Mouse (Mus musculus) lung, adult 2 months (tissue): ENCODE measurements around the gene Stk26. TPM values are rescaled to one million over a fixed set of nuclear protein-coding genes. Genes with fewer than 3 reads are reported as not detected.
A peak's percentile ranks its signal among the peaks of the same experiment; 100 is the strongest.

Experiments
- DNase-seq: peaks from one replicate; pipeline ENCODE4 v3.0.0; 2022
- H3K4me1 ChIP-seq: fragments of 200-500 bp; 2 replicates; pipeline ENCODE4 v1.6.1; 2011; ENCODE audit warnings: low read length; ENCODE audit not compliant: control insufficient read depth, insufficient read depth
- H3K4me3 ChIP-seq: fragments of 200-500 bp; replicated peaks from 2 replicates; pipeline ENCODE3; 2011; ENCODE audit warnings: low read depth, mild to moderate bottlenecking, control low read depth, low read length; ENCODE audit errors: extremely low read depth
- CTCF ChIP-seq: fragments of 200-500 bp; IDR thresholded peaks from 2 replicates; pipeline ENCODE4 v1.5.1; 2011; ENCODE audit warnings: mild to moderate bottlenecking, low read length, control low read depth; ENCODE audit not compliant: insufficient read depth
- POLR2A ChIP-seq: fragments of 200-500 bp; IDR thresholded peaks from 2 replicates; pipeline ENCODE4 v1.6.1; 2011; ENCODE audit warnings: low read depth, mild to moderate bottlenecking, control low read depth, low read length, borderline replicate concordance; ENCODE audit errors: extremely low read depth
- WGBS: fragments of 180-500 bp; shearing (Covaris S2); methylation state at CpG from one replicate; pipeline ENCODE4 v1.1.7; 2018; 5-methylcytosine and 5-hydroxymethylcytosine counted together
- polyA plus RNA-seq: library from polyadenylated mRNA; depleted of rRNA; stranded (reverse); fragments of >200 nt; gene quantifications from 2 replicates; pipeline ENCODE4 v1.2.3, GENCODE M21; 2012; rRNA removed

Gene Stk26
- polyA plus RNA-seq, 1 experiment = 3.8 TPM

DNA sequence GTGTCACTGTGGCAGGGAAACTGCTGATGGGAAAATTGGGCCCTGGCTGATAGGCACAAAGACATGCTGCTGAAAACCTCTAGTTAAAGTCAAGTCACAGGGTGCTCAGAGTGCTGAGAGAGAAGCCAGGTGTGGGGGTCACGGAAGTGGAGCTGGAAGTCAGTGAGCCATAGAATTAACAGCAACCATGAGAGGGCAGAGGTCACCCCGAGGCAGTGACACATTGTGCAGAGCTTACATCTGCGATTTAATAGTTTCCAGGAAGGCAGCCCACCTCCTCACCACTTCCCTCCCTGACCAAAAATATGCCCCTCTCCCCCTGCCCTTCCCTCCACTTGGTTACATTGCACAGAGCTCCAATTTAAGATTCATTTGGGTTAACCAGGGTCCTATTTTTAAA is 76.5 kb downstream of the Stk26 start:
- no peak for DNase-seq
- Histone ChIP-seq H3K4me3 (no peak overlapping the region), H3K4me1 (no peaks in the 10 kb centered on the region)
- 45% methylated on average over 3 of the region's 3 CpGs for WGBS
- no peak for TF ChIP-seq CTCF
- no peak for TF ChIP-seq POLR2A

GRCm38 (mm10) chrX:50918754-50919153 is 77.9 kb downstream of the Stk26 start:
- 36% methylated on average over 3 of the region's 3 CpGs for WGBS
- Histone ChIP-seq H3K4me3 (no peak overlapping the region), H3K4me1 (no peaks in the 10 kb centered on the region)
- TF ChIP-seq POLR2A (no peak), CTCF (no peak)
- no peak for DNase-seq

GRCm38 (mm10) chrX:50924629-50925364 is 84.0 kb downstream of the Stk26 start:
- WGBS = 58% methylated on average over 18 of the region's 18 CpGs
- no peak overlapping the region for H3K4me3 ChIP-seq
- H3K4me1 ChIP-seq = no peaks in the 10 kb centered on the region
- DNase-seq = peak; percentile 7
- TF ChIP-seq CTCF (no peak), POLR2A (no peak)

DNA sequence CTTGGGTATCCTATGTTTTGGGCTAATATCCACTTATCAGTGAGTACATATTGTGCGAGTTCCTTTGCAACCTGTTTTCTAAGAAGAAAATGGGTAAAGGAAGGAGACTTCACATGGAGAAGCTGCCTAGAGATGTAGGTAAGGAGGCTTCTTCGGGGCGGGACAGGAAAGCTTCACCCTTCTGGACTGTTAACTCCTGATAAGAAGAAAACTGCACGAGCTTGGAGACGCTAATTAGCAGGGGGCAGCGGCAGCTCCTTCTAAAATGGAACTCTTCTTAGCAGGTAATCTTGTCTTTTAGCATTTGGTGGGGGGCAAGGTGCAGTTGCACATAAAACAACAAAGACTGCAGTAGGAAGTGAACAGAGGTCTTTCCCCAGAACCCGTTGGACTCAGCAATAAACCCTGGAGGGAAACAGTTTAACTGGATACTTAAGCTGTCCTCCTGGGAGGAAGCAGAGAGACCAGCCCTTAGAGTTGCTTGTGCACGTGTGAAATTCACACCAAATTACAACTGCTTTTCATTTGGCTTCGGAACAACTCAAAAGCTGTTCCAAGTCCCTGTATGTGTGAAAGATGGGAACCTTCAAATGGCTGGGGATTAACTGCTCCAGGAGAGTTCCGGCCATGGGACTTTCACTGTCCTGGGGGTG is 86.2 kb downstream of the Stk26 start:
- TF ChIP-seq POLR2A (no peak), CTCF (no peak)

DNA sequence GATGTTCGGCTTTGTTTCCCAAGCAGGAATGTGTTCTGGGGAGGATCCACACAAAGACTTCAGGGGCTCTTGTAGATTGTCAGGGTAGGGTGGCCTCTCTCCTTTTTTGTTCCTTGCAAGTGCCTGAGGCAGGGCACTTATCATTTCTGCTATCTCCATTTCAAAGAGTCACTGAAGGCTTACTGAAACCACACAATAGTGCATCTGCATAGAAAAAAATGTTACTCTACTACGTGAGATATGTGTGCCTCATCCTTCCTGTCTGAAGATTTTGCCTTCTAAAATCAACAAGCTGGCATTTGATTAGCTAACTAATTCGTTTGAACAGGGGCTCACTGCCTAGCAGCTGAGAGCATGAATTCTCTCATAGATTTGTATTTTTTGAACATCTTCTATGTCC is 89.5 kb downstream of the Stk26 start:
- H3K4me3 ChIP-seq = no peak overlapping the region
- TF ChIP-seq POLR2A (no peak), CTCF (no peak)
- 50% methylated on average over 3 of the region's 3 CpGs for WGBS
- no peaks in the 10 kb centered on the region for H3K4me1 ChIP-seq
- DNase-seq = no peak

More for the DNA sequence above, 86.2 kb downstream of the Stk26 start:
- Histone ChIP-seq H3K4me1 (no peaks in the 10 kb centered on the region), H3K4me3 (no peak overlapping the region)
- DNase-seq = no peak
- 77% methylated on average over 10 of the region's 10 CpGs for WGBS

DNA sequence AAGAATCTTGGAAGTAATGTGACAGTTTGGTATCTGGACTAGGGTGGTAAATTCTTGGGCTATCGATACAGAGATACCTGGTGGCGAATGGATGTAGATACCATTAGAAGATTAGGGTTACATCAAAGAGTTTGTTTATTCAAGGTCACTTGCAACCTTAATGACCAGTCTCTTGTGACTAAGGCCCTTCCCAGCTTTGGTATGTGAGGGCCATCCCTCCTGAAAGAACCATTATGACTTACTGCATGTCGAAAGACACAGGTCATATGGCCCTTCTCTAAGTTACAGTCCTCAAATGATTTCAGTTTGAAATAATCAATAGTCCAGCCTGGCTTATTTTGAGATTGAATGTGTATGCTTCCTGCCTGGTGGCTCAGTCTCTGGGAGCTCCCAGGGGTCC is 96.3 kb downstream of the Stk26 start:
- H3K4me1 ChIP-seq = no peaks in the 10 kb centered on the region
- no peak for DNase-seq
- H3K4me3 ChIP-seq = no peak overlapping the region
- WGBS = 70% methylated on average over 3 of the region's 3 CpGs
- TF ChIP-seq CTCF (no peak), POLR2A (no peak)

- Histone ChIP-seq H3K4me1 (no peaks in the 10 kb centered on the region), H3K4me3 (no peak within 1 kb of the TSS)
- no peak for DNase-seq
- 75% methylated on average over 14 of the region's 14 CpGs for WGBS
- no peak for TF ChIP-seq POLR2A
- TF ChIP-seq CTCF = no peak
Observed at GRCm38 (mm10) chrX:50942610-50943009, 101.8 kb downstream of the Stk26 start, which contains the start of gene Frmd7. Gene Frmd7 (minus strand): TSS chrX:50942710.

Other genes starting within 250 kb of the Stk26 start
- 0.12 TPM in 1 of 2 replicates, not detected in the other for gene Frmd7, start 101.7 kb downstream of the Stk26 start, polyA plus RNA-seq
- 2.0 and 3.8 TPM in 2 replicates for gene Rap2c, start 177.0 kb downstream of the Stk26 start, polyA plus RNA-seq